Mouse (Mus musculus): Measurements from ENCODE around the gene Sema5a.

Gene Sema5a

DNA sequence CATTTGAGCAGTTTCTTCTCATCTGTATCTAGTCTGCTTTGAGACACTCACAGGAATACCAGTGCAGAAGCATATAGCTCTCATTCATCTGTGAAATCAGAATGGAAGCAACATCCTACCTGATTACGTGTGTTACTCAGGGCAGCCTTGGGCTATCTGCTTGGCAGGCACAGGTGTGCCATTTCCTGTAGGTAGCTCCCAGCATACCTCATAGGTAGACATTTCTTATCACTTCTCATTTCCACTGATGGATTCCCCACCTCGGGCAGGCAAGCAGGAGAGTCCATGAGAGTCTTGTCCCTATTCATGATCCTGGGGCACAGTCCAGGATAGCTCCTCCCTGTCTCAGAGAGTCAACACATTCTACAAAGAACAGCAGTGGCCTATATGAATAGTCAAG lies 381.4 kb downstream of the Sema5a start:
- no peak for DNase-seq (ENCODE audit: low read depth, low spot score)

DNA sequence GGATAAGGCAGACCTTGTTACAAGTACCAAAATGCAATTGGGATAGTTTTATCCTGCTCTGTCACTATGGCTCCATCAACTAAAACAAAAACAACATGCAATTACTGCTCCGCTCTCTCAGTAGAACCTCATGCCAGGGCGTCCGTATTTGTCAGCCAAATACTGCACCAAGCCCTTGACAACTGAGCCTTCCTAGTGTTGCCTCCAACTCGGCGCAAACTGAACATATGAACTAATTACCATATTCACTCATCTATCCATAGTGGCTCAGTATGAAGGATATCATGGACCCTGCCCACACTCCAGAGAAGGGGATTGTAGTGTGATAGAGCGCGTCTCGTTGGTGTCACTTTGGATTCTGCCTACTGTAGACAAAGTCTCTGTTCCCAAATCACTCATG lies 389.1 kb downstream of the Sema5a start:
- DNase-seq (ENCODE audit: low read depth, low spot score), result no peak

- no peak for DNase-seq (ENCODE audit: low read depth, low spot score)
These were observed 393.3 kb downstream of the Sema5a start for GRCm38 (mm10) chr15:32637879-32638278.

- no peak for DNase-seq (ENCODE audit: low read depth, low spot score)
These were observed 402.6 kb downstream of the Sema5a start for GRCm38 (mm10) chr15:32647061-32647687.

GRCm38 (mm10) chr15:32654046-32654445 lies 409.4 kb downstream of the Sema5a start:
- DNase-seq (ENCODE audit: low read depth, low spot score), result no peak

DNA sequence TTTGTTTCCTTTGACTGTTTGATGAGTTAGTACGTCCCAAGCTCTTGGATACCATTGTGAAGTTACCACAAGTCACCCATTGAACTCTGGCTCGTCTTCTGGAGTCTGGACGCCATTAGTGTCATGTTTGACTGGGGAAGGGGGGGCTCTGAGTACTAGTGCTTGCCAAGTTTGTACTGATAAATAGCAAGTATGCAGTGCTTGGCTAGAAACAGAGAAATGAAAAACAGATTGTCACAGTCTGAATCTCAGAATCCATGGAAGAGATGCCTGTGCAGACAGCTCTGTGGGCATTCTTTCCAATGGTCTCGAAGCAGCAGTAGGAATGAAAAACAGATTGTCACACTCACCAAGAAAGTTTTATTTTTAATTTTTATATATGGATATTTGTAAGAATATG lies 411.4 kb downstream of the Sema5a start:
- DNase-seq (ENCODE audit: low read depth, low spot score), result no peak

DNA sequence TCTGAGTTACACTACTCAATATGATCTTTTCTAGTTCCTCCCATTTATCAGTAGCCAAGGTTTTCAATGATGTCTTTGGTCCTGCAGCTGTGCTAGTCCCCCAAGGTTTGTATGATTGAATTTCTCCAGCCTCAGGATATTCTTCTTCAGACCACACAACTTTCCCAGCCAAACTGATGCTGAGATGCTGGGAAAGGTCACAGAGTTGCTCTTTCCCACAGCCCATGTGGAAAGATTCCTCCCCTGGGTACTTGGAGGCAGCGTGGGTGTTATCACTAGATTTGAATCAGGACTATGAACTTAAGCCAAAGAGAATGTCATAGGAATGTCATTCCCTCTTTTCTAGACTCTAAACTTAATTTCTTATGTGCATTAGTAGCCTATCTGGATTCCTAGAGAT lies 431.8 kb downstream of the Sema5a start:
- DNase-seq (ENCODE audit: low read depth, low spot score), result peak; percentile 26

- DNase-seq (ENCODE audit: low read depth, low spot score), result no peak
These were observed 440.5 kb downstream of the Sema5a start for GRCm38 (mm10) chr15:32685152-32685551.

DNA sequence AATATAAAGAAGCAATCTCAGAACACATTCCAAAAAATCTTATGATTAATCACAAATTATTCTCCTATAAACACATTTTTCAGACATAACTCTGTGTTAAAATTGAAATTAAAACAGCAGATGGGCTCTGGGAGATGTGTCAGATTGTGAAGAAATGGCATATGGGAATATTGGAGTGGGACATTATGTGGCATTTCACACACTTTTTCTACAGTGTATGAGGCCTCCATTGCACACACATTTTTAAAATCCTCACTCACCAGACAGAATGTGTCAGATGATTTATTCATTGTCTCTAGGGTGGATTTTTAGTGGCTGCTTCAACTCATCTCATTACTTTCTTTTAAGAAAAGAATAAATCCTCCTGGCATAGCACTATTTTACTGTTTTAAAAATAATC lies 446.4 kb downstream of the Sema5a start:
- no peak for DNase-seq (ENCODE audit: low read depth, low spot score)

GRCm38 (mm10) chr15:32693006-32693405 lies 448.4 kb downstream of the Sema5a start:
- DNase-seq (ENCODE audit: low read depth, low spot score), result no peak

- no peak for DNase-seq (ENCODE audit: low read depth, low spot score)
These were observed 472.8 kb downstream of the Sema5a start for GRCm38 (mm10) chr15:32717298-32717985.

GRCm38 (mm10) chr15:32718293-32718963 lies 473.8 kb downstream of the Sema5a start:
- DNase-seq (ENCODE audit: low read depth, low spot score), result peak; percentile 30

GRCm38 (mm10) chr15:32718964-32719311 lies 474.3 kb downstream of the Sema5a start:
- DNase-seq (ENCODE audit: low read depth, low spot score), result no peak

DNA sequence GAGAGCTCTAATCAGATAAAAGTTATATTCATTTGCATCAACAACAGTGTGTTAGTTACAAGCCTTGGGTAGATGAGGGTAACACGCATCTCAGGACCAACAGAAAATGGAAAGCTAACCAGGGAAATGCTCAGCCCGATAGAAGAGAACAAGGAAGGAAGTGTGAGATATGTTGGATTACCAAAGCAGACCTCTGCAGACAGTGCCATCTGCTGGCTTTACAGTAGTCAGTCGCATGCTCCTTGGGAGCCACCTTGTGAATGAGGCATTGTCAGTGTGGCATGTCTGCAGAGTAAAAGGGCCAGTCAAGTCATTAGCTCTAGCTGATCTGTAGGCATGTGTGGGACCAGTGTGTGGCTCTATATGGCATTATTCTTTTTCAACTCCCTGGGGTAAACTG lies 486.2 kb downstream of the Sema5a start:
- no peak for DNase-seq (ENCODE audit: low read depth, low spot score)
